Mouse (Mus musculus) left cerebral cortex, adult 2 months (tissue): ENCODE measurements around the gene Yju2. TPM values are rescaled to one million over a fixed set of nuclear protein-coding genes. Genes with fewer than 3 reads are reported as not detected.
"Not testable (repeated sequence)": the region's sequence is repeated elsewhere in the genome, so short reads cannot be mapped to it uniquely, and the experiment has no call there.

Source experiments
- DNase-seq, 2 experiments: peaks; one replicate each; pipeline ENCODE4 v3.0.0; 2021 to 2022; ENCODE audit warnings: low spot score in 2 of 2, mixed read lengths in 1 of 2; ENCODE audit errors: extremely low spot score in 1 of 2
- H3K27ac ChIP-seq: fragments of 200-600 bp; 2 replicates; pipeline ENCODE4 v1.8.1; 2022
- H3K4me3 ChIP-seq: fragments of 200-600 bp; 2 replicates; pipeline ENCODE4 v1.8.1; 2022
- CTCF ChIP-seq: fragments of 200-600 bp; IDR thresholded peaks from 2 replicates; pipeline ENCODE4 v1.8.1; 2022; ENCODE audit warnings: antibody characterized with exemption, mild to moderate bottlenecking, moderate library complexity
- intact Hi-C: fragments of 180-260 bp; cut with DNase I; formaldehyde crosslinking; loops from one replicate; pipeline ENCODE4 v1.15.1; 2025
- long read RNA-seq, 2 experiments: library from polyadenylated mRNA; stranded (forward); transcript quantifications; one replicate each; pipeline ENCODE4 v2.0.0; 2021; ENCODE audit warnings: borderline mapping rate in 2 of 2
- total RNA-seq, 2 experiments: library from RNA; stranded (reverse); gene quantifications; 2 replicates each; pipeline ENCODE4 v1.2.3; 2021

The Yju2 gene
- total RNA-seq = 10 to 100 TPM; 16.4 to 17.4 TPM
- long read RNA-seq, experiment 1, partial matches to known transcripts = 1 of 4 reads
- long read RNA-seq, experiment 1, other reads (novel, unspliced or antisense) = 0 of 4 reads
- long read RNA-seq, experiment 2, partial matches to known transcripts = 2 of 8 reads
- long read RNA-seq, experiment 2, other reads (novel, unspliced or antisense) = 1 of 8 reads

DNA sequence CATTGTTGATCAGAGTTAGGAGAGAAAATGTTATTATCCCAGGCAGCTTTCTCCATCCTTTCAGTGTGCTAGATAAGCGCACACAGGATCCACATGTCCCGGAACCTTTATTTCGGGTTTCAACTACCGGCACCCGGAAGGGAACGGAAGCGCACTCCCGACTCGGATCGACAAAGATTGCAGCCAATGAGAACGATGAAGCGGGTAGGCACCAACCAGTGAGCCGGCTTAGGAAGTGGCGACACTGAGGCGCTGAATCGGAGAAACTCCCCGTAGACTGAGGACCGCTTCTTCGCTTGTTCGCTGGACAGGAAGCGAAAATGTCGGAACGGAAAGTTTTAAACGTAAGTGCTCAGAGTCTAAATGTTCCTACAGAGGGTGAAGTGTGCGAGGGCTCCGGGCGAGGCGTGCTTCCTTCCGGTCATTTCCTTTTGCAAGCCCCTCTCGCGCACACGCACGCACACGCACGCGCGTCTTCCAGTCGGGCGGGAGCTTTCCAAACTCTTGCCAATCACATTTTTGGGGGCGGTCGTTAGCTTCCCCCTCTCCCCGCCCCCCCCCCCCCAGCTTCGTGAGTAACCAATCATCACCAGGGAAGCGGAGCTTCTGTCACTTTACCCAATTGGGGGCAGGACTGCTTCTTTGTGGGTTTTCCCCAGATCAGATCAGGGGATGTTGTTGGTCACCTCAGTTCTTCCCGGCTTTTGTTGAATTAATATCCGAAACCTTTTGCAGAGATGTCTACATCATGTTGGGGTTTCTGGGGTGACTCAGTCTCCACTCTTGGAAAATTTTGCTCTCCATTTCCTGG, at the start of gene Yju2:
Gene Yju2 (plus strand): TSS at position 182 of the 811 bp plus-strand sequence.
- Histone ChIP-seq H3K27ac (peak within 1 kb of the TSS; percentile 96), H3K4me3 (peak within 1 kb of the TSS; percentile 53)
- peak; percentile 92 to 95 for DNase-seq
- intact Hi-C loops = loop anchor here (1.0 to 10.0 kb wide), 4 partner anchors 50 to 1604 kb away; partner anchors contain the start of gene Zfp959
- TF ChIP-seq CTCF = no peak

GRCm38 (mm10) chr17:55931553-55932502, 27.1 kb upstream of the Yju2 start:
- TF ChIP-seq CTCF = peak; percentile 39
- intact Hi-C loops = loop anchor here (5.0 kb wide), 1 partner anchor 220 kb away; the partner anchor contains the start of gene Pot1b
- H3K27ac ChIP-seq = peak overlapping the region; percentile 90
- DNase-seq = peak; percentile 63 to 65
- peak overlapping the region; percentile 59 for H3K4me3 ChIP-seq

DNA sequence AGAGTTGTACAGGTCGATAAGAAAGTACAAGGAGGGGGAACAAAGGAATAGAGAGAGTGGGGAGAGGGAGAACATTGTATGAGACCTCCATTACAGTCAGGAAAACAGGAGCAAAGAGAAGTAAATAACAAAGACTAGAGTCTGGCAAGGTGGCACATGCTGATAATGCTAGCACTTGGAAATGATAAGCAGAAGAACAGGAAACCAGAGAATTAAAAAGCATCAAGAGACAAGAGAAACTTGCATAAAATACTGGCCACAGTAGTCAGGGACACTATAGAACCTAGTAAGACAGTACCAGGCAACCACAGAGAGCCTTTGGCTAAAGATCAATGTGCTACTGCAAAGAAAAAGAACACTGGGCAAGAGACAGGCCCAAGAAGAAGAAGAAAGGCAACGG, 26.3 kb upstream of the Yju2 start:
- intact Hi-C loops = loop anchor here (5.0 kb wide), 1 partner anchor 220 kb away; the partner anchor contains the start of gene Pot1b
- Histone ChIP-seq H3K4me3 (peak overlapping the region; percentile 59), H3K27ac (no peak overlapping the region)

GRCm38 (mm10) chr17:55933191-55933590, 25.7 kb upstream of the Yju2 start:
- TF ChIP-seq CTCF = no peak
- Histone ChIP-seq H3K4me3 (no peak overlapping the region), H3K27ac (no peak overlapping the region)
- intact Hi-C loops = loop anchor here (5.0 kb wide), 1 partner anchor 221 kb away; the partner anchor contains the start of gene Pot1b
- no peak for DNase-seq

More for the DNA sequence above, 26.3 kb upstream of the Yju2 start:
- no peak for TF ChIP-seq CTCF
- DNase-seq = no peak

DNA sequence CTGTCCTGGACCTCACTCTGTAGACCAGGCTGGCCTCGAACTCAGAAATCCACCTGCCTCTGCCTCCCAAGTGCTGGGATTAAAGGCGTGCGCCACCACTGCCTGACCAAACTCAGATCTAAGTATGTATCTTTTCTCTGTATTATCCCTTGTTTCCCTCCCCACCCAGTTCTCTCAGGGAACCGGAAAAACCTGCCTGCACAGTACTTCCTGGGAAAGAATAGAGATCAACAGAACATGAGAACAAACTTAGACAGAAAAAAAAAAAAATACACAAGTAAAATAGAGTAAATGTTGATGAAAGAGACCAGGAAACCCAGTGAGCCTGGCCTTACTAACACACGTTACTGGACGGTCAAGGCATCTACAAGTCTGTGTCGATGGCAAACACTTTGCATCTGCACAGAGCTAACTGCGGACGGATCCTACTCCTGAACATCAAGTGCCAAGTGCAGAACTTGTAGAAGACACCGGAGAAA, 14.5 kb upstream of the Yju2 start:
- H3K27ac ChIP-seq = peak overlapping the region; percentile 89
- DNase-seq, intact Hi-C loops: not testable (repeated sequence)
- H3K4me3 ChIP-seq = peak overlapping the region; percentile 56

DNA sequence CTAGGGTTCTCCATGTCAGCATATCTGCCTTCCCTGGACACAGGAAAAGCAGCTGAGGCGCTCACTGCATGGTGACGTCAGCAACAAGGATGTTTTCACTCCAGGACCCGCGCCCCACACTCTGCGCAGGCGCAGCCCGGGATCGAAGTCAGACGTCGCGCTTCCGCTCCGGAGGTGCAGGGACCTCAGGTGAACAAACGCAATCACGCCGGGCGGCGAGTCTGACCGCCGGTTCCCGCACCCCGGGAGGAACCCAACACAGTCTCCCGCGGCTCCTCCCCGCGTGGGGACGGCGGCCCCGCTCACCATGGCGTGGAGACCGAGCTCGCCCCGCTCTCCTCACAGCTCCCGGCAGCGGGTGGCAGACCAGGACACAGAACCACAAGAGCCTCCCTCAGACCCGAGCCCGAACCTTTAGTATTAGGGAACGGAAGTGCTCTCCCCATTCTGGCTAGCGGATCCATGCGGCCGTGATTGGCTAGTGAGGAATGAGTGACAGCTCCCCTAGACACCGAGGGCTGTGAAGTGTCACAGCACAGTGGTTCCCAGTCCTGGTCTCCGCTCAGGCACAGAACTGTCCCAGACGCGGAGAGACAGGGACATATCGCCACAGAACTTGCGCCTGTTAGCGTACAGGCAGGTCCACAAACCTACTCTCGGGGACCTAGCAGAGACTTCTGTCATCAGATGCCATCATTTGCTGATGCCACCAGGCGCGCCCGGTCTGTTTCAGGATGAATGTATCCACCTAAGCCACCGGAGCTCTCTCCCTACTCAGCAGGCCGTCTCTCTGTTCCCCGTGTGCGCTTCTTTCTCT, 13.8 kb upstream of the Yju2 start:
- peak overlapping the region; percentile 56 for H3K4me3 ChIP-seq
- intact Hi-C loops = not testable (repeated sequence)
- DNase-seq = peak; percentile 91 to 94
- peak overlapping the region; percentile 89 for H3K27ac ChIP-seq

DNA sequence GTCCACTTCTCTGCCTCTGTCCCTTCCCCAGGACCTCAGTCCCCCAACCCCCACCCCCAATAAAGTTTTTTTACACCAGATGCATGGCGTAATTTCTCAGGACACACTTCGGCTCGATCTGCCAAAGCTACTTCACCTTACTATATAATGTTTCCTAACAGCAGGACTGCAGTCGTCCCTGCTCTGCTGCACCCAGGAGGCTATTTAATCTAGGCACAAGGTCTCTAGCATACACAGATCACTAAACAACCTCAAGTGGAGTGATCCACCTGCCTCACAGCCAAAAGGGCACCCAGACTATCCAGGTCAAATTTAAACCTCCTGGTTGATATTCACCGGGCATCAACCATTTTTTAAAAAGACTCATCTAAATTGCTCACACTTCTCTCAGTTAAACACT, 13.2 kb upstream of the Yju2 start:
- H3K27ac ChIP-seq = peak overlapping the region; percentile 89
- TF ChIP-seq CTCF = no peak
- H3K4me3 ChIP-seq = peak overlapping the region; percentile 56
- intact Hi-C loops = no loop called here
- peak in 1 of 2 experiments; percentile 11 for DNase-seq

- no peak for TF ChIP-seq CTCF
- Histone ChIP-seq H3K4me3 (no peak overlapping the region), H3K27ac (no peak overlapping the region)
- no peak for DNase-seq
- intact Hi-C loops = no loop called here
These were observed 10.3 kb upstream of the Yju2 start for GRCm38 (mm10) chr17:55948647-55949046.

DNA sequence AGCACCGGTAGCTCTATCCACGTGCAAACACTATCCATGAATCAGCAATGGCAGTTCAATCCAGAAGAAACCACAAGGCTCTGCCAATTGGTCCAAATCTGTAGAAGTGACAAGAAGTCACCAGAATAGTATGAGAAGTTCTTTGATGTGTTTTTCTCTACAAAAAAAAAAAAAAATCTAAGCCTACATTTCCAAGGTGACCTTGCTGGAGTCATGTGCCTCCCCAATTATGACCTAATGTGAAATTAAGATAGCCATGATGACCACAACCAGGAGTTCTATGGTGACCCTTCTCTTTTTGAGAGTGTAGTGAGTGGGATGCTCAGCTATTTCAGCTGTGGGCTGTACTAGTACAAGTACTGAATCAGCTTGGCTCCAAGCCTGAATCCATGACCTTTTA, 9.5 kb upstream of the Yju2 start, which contains the start of gene Zfp119b:
Gene Zfp119b (minus strand): TSS at position 101 of the 400 bp plus-strand sequence.
- peak in 1 of 2 experiments; percentile 3 for DNase-seq
- intact Hi-C loops = no loop called here
- Histone ChIP-seq H3K4me3 (no peak within 1 kb of the TSS), H3K27ac (no peak within 1 kb of the TSS)
- TF ChIP-seq CTCF = no peak

DNA sequence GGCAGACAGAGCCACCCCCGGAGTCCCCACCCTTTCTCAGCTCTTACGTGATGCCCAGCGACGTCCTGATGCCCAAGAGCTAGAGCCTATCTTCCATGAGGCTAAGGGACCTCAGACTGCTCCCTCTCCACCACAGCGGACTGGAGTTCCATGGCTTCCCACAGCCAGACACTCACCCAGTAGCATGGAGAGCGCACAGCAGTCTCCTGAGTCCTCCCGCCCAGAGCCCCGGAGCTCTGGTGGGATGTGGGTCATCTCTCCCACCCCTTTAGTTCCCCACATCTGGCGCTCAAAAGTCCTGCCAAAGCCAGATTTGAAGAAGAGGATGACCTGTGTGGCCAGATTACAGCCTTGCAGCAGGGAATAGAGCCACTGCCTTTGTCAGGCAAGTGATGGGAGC, 8.3 kb upstream of the Yju2 start:
- no peak for TF ChIP-seq CTCF
- no peak overlapping the region for H3K4me3 ChIP-seq
- intact Hi-C loops = loop anchor here (10.0 kb wide), 1 partner anchor 1596 kb away; no protein-coding TSS in a partner anchor
- H3K27ac ChIP-seq = no peak overlapping the region
- DNase-seq = peak in 1 of 2 experiments; percentile 6
